Mouse (Mus musculus) midbrain, embryonic 12.5 days (tissue): Measurements from ENCODE around the gene Tmem104. TPM values are rescaled to one million over a fixed set of nuclear protein-coding genes. Genes with fewer than 3 reads are reported as not detected.

ENCODE experiments used
- ATAC-seq: fragments of 200-750 bp; cut with Nextera tagmentation; 2 replicates; pipeline ENCODE4 v1.8.0; 2017; ENCODE audit warnings: low read depth, moderate TSS enrichment, moderate library complexity; ENCODE audit not compliant: low FRiP score
- H3K27ac ChIP-seq: fragments of 300-500 bp; sonication (generic); replicated peaks from 2 replicates; pipeline ENCODE4 v1.5.1; 2016; ENCODE audit warnings: mild to moderate bottlenecking
- H3K27me3 ChIP-seq: fragments of 300-500 bp; sonication (generic); 2 replicates; pipeline ENCODE4 v1.6.1; 2016; ENCODE audit warnings: mild to moderate bottlenecking
- H3K36me3 ChIP-seq: fragments of 300-500 bp; sonication (generic); 2 replicates; pipeline ENCODE4 v1.6.1; 2016
- H3K4me1 ChIP-seq: fragments of 300-500 bp; sonication (generic); 2 replicates; pipeline ENCODE4 v1.6.1; 2016
- H3K4me2 ChIP-seq: fragments of 300-500 bp; sonication (generic); replicated peaks from 2 replicates; pipeline ENCODE4 v1.6.1; 2016; ENCODE audit warnings: mild to moderate bottlenecking, moderate library complexity
- H3K4me3 ChIP-seq: fragments of 300-500 bp; sonication (generic); 2 replicates; pipeline ENCODE4 v1.5.1; 2016; ENCODE audit warnings: mild to moderate bottlenecking
- H3K9ac ChIP-seq: fragments of 300-500 bp; sonication (generic); replicated peaks from 2 replicates; pipeline ENCODE4 v1.6.1; 2016; ENCODE audit warnings: mild to moderate bottlenecking, moderate library complexity
- H3K9me3 ChIP-seq: fragments of 300-500 bp; sonication (generic); 2 replicates; pipeline ENCODE4 v1.6.1; 2016; ENCODE audit warnings: mild to moderate bottlenecking
- WGBS: fragments of 180-500 bp; shearing (Covaris S2); methylation state at CpG from one replicate; pipeline ENCODE4 v1.1.7; 2016; 5-methylcytosine and 5-hydroxymethylcytosine counted together
- polyA plus RNA-seq: library from polyadenylated mRNA; unstranded; fragments of >200 nt; fragmentation: Nextera tagmentation; extraction: Ambion mirVana; gene quantifications from 2 replicates; pipeline ENCODE4 v1.2.1, GENCODE M21; 2016

Gene Tmem104
- polyA plus RNA-seq, 1 experiment from 2014 or later = 9.2 TPM

DNA sequence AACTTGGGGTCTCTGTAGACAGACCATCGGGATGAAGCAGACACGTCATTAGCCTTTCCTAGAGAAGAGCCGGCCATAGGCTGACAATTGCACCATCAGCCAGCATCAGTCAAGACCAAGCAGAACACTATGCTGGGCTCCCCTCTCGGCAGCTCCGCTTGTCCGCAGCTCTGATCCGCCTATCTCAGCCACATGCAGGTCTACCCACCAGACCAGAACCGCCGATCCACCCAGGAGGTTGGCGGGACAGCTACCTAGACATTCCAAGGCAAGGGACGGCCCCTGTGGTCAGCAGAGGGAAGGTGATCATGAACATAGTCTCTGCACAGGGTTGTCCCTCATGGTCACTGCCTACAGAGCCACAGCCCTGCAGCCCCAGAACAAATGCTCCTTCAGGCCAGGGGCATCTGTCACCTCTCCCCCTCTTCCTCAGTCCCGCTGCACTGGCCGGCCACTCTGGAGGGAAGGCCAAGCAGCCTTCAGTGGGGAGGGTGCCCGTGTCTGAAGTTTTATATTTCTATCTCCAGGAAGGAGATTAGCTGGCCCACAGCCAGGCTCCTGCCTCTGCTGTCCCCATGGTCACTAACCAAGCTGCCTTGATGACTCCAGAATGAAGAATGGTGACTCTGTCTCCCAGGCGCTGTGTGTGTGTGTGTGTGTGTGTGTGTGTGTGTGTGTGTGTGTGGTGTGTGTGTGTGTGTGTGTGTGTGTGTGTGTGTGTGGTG, 47.2 kb downstream of the Tmem104 start:
- H3K4me3 ChIP-seq = no peak overlapping the region
- WGBS = 76% methylated on average over 15 of the region's 15 CpGs
- H3K4me2 ChIP-seq = no peak overlapping the region
- H3K9me3 ChIP-seq = no peaks in the 10 kb centered on the region
- no peaks in the 10 kb centered on the region for H3K36me3 ChIP-seq
- peaks cover 56% of the 10 kb centered on the region for H3K4me1 ChIP-seq
- peaks cover 7% of the 10 kb centered on the region; the same call in 1 of the 2 replicates for H3K27me3 ChIP-seq
- peak overlapping the region; percentile 64; the same call in 1 of the 2 replicates for H3K27ac ChIP-seq
- ATAC-seq = no peak
- no peak overlapping the region for H3K9ac ChIP-seq

DNA sequence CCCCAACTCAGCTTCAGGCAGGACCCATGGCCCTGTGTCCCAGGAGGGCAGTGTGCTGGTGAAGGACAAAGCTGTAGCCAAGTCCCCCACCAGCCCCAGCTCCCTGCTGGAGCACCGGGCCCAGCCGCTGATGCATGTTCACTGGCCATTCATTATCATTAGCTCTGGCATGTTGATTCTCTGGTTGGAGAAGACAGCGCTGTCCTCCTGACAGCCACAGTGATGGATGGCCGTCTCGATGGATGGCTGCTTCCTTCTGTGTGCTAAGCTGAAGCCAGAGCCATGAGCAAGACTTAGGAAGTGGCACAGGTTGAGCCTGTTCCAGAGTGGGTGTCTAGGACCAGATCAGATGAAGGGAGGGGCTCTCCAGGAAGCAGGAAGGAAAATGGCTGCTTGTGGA, 49.3 kb downstream of the Tmem104 start:
- Histone ChIP-seq H3K9ac (no peak overlapping the region), H3K27me3 (peaks cover 4% of the 10 kb centered on the region; the same call in 1 of the 2 replicates), H3K27ac (no peak overlapping the region), H3K36me3 (no peaks in the 10 kb centered on the region), H3K9me3 (no peaks in the 10 kb centered on the region), H3K4me1 (peaks cover 47% of the 10 kb centered on the region), H3K4me3 (no peak overlapping the region), H3K4me2 (no peak overlapping the region)
- no peak for ATAC-seq
- 64% methylated on average over 5 of the region's 5 CpGs for WGBS

DNA sequence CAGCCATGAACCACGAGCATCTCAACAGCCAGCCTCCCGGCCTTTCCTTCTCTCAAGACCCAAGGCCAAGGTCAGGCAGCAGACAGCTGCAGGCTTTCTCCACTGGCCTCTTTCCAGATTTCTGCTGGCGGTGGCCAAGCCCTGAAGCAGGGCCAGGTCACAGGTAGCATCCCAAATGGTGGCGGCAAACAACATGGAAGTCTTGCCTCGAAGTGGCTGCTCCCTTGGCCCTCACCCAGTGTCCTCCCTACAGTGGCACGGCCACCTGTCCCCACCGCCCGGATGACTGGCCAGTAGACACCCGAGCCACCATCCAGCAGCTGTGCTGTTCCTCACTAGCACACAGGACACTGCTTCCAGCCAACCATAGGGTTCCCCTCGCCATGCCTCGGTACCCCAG, 54.1 kb downstream of the Tmem104 start:
- H3K36me3 ChIP-seq = peaks cover 14% of the 10 kb centered on the region
- peaks cover 13% of the 10 kb centered on the region for H3K4me1 ChIP-seq
- H3K4me3 ChIP-seq = no peak overlapping the region
- H3K27ac ChIP-seq = no peak overlapping the region
- no peaks in the 10 kb centered on the region for H3K9me3 ChIP-seq
- H3K9ac ChIP-seq = no peak overlapping the region
- H3K27me3 ChIP-seq = peaks cover 11% of the 10 kb centered on the region
- WGBS = 86% methylated on average over 11 of the region's 11 CpGs
- no peak for ATAC-seq
- H3K4me2 ChIP-seq = no peak overlapping the region

DNA sequence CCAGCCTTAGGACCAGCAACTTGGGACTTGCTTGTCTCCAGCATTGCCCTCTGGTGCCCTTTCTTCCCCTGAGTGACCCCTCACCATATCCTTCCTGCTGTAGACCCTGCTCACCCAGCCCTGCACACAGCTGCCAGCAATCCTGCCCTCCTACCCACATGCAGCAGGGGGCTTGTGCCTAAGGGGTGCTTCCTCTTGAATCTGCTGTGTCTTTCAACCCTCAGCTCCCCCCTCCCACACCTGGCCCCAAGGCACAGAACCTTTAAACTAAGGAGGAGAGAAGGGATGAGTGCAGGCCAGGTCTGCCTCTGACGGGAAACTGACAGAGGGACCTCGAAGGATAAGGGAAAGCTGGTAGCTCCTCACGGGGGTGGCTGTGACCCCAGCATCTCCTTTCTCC, 55.5 kb downstream of the Tmem104 start:
- peaks cover 22% of the 10 kb centered on the region for H3K4me1 ChIP-seq
- WGBS = 74% methylated on average over 3 of the region's 3 CpGs
- no peak overlapping the region for H3K27ac ChIP-seq

DNA sequence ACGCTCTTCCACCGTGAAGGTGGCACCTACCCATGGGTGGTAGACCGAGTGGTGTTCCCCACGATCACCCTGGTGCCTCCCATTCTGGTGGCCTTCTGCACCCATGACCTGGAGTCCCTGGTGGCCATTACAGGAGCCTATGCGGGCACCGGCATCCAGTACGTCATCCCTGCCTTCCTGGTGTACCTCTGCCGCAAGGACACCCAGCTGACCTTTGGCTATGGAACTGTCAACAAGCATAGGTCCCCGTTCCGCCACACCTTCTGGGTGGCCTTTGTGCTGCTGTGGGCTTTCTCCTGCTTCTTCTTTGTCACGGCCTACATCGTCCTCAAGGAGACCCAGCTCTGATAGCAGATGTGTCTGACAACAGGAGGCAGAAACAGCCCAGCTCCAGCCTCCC, 56.5 kb downstream of the Tmem104 start:
- Histone ChIP-seq H3K27ac (no peak overlapping the region), H3K4me1 (peaks cover 24% of the 10 kb centered on the region)

More for the DNA sequence above, 55.5 kb downstream of the Tmem104 start:
- no peaks in the 10 kb centered on the region for H3K9me3 ChIP-seq
- H3K4me2 ChIP-seq = no peak overlapping the region
- no peak overlapping the region for H3K9ac ChIP-seq
- no peak overlapping the region for H3K4me3 ChIP-seq
- peaks cover 14% of the 10 kb centered on the region for H3K36me3 ChIP-seq
- peaks cover 25% of the 10 kb centered on the region for H3K27me3 ChIP-seq
- no peak for ATAC-seq

DNA sequence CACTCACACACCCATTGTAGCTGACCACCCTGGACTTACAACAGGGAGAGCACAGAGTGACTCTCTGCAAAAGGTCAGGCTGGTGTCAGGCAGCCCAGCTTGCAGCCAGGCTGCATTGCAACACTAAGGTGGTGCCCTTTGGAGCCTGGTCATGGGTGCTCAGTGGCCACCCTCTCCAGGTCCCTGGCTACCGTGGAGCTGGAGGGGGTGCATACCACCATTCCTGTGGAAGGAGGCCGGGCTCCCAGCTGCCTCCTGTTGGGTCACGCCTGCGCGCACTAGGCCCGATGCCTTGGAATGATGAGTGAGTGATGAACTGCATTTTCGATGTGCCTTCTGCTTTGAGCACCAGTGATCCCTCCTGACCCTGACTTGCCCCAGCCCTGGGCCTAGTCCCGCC, 57.6 kb downstream of the Tmem104 start:
- Histone ChIP-seq H3K27ac (no peak overlapping the region), H3K36me3 (peaks cover 14% of the 10 kb centered on the region), H3K4me2 (no peak overlapping the region), H3K4me3 (no peak overlapping the region), H3K4me1 (peaks cover 29% of the 10 kb centered on the region), H3K27me3 (peaks cover 46% of the 10 kb centered on the region), H3K9ac (no peak overlapping the region), H3K9me3 (no peaks in the 10 kb centered on the region)
- 89% methylated on average over 8 of the region's 8 CpGs for WGBS
- no peak for ATAC-seq

More for the DNA sequence above, 56.5 kb downstream of the Tmem104 start:
- Histone ChIP-seq H3K9me3 (no peaks in the 10 kb centered on the region), H3K4me2 (no peak overlapping the region), H3K4me3 (no peak overlapping the region), H3K27me3 (peaks cover 35% of the 10 kb centered on the region), H3K36me3 (peaks cover 14% of the 10 kb centered on the region), H3K9ac (no peak overlapping the region)
- no peak for ATAC-seq
- WGBS = 89% methylated on average over 12 of the region's 12 CpGs

DNA sequence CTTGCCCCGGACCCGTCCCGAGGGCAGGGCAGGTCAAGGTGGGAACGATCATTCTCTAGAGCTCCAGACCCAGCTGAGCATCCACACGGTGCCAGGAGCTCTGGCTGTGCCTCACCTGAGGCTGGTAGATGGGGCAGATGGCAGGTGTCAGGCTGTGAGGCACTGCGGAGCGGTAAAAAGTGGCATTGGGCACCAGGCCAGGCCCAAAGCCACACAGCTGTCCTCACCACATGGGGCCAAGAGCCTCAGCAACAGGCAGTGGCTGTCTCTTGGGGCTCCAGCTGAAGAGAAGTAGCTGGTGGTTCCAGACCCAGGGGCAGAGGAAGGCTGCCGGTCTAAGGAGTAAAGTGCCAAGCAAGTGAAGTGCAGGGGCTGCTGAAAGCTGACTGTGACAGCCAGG, 59.1 kb downstream of the Tmem104 start:
- H3K4me2 ChIP-seq = no peak overlapping the region
- no peak overlapping the region for H3K27ac ChIP-seq
- H3K4me1 ChIP-seq = peaks cover 39% of the 10 kb centered on the region
- peaks cover 61% of the 10 kb centered on the region for H3K27me3 ChIP-seq
- WGBS = 70% methylated on average over 8 of the region's 8 CpGs
- no peaks in the 10 kb centered on the region for H3K9me3 ChIP-seq
- H3K4me3 ChIP-seq = no peak overlapping the region
- H3K9ac ChIP-seq = no peak overlapping the region
- H3K36me3 ChIP-seq = peaks cover 14% of the 10 kb centered on the region
- no peak for ATAC-seq

DNA sequence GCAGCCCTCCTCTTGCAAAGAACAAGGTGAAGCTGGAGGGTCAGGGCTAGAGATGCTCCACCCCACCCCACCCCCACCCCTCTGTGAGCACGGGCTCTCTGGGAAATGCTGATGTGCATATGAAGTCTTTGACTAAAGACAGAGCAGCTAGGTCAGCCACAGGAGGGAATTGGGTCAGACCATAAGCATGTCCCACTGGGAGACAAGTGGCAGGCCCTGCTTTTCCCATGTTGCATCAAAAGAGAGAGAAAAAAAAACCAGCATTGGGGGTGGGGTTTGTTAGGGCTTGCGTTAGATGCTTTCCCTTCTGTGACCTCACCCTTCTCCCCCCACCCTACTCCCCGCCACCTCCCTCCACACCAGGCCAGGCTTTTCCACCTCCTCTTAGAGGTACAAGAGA, 60.0 kb downstream of the Tmem104 start:
- H3K27ac ChIP-seq = no peak overlapping the region
- WGBS = 26% methylated on average over 3 of the region's 3 CpGs
- H3K9ac ChIP-seq = no peak overlapping the region
- peaks cover 39% of the 10 kb centered on the region for H3K4me1 ChIP-seq
- H3K36me3 ChIP-seq = peaks cover 14% of the 10 kb centered on the region
- H3K27me3 ChIP-seq = peaks cover 70% of the 10 kb centered on the region
- H3K4me2 ChIP-seq = no peak overlapping the region
- H3K9me3 ChIP-seq = no peaks in the 10 kb centered on the region
- ATAC-seq = no peak
- no peak overlapping the region for H3K4me3 ChIP-seq

DNA sequence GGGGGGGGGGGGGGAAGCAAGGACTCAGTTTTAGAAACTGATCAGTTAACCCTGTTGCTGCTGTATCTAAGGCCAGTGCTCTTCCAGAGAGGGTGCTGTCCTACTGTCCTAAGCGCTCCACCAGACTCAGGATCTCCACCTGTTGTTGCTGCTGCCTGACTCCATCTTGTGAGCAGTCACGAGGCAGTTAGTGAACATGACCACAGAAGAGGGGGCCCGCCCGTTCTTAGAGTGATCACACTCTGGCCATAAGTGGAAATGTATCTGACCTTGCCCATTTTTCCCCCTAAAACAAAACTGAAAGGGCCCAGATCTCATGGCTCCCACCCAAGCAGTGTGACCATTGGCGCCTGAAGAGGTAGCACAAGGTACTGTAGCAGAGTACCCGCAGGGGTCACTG, 60.7 kb downstream of the Tmem104 start:
- no peak for ATAC-seq
- peaks cover 77% of the 10 kb centered on the region for H3K27me3 ChIP-seq
- peaks cover 14% of the 10 kb centered on the region for H3K36me3 ChIP-seq
- no peaks in the 10 kb centered on the region for H3K9me3 ChIP-seq
- whole genome bisulfite sequencing = 80% methylated on average over 6 of the region's 6 CpGs
- H3K4me3 ChIP-seq = no peak overlapping the region
- H3K27ac ChIP-seq = no peak overlapping the region
- H3K4me2 ChIP-seq = no peak overlapping the region
- peaks cover 39% of the 10 kb centered on the region for H3K4me1 ChIP-seq
- H3K9ac ChIP-seq = no peak overlapping the region

DNA sequence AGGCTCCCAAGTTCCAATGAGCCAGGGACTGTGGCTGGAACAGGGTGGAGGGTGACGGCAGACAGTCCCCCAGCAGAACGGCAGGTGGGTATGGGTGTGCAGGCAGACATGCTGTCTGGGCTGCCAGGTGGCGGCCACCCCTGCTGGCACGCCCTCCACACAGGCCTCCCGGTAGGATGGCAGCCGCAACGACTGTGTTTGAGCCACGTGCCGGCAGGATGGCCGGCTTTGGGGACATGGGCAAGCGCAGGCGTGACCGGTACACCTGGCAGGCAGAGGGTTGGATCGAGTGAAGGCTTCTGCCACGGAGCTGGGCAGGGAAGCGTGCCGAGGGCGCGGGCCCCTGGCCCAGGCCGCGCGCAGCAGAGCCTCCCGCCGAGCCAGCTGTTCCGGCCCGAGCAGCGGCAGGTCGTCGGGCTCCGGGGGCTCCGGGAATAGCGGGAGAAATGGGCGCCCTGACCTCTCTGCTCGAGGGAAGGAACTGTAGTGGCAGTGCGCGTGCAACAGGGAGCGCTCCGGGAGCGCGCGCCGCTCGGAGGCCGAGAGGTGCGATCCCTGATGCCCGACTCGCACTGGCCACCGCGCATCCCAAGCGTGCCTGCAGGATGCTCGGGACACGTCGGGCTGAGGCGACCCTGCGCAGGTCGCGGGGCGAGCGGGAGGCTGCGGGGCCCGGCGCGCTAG, 62.6 kb downstream of the Tmem104 start:
- H3K9ac ChIP-seq = peak overlapping the region; percentile 56
- H3K4me1 ChIP-seq = peaks cover 39% of the 10 kb centered on the region
- H3K27me3 ChIP-seq = peaks cover 96% of the 10 kb centered on the region
- ATAC-seq = peak; percentile 38; the same call in 1 of the 2 replicates
- H3K9me3 ChIP-seq = no peaks in the 10 kb centered on the region
- peaks cover 4% of the 10 kb centered on the region; the same call in 1 of the 2 replicates for H3K36me3 ChIP-seq
- 2% methylated on average over 62 of the region's 63 CpGs for WGBS
- H3K27ac ChIP-seq = no peak overlapping the region
- peak overlapping the region; percentile 52 for H3K4me3 ChIP-seq
- H3K4me2 ChIP-seq = peak overlapping the region; percentile 92

DNA sequence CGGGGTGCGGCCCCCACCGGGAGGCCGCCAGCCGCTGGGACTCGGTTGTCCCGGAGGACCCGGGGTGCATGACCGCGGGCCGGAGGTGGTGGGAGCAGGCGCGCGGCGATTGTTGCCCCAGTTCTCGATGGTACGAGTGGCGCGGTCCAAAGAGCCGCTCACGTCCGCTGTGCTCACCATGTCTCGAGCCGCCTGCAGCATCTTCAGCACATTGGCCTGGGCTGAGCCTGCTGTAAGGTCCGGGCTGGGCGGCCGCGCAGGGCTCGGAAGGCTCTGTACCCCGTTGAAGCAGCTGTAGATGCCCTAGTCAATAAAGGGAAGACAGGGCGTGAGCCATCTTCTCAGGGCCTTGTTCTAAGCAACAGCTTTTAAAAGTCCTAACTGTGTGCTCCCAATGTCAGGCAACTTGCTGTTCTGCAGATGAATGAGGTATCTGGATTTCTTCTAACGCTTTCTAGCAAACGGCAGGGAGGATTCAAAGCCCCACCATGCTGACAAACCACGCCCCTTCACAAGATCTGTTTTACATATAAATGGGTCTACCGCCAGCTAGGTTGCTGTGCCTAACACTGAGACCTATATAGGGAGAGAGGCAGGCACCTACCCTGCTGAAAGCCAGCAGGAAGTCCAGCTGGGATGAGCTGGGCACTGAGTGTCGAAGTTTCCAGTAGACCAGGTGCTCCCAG, 63.3 kb downstream of the Tmem104 start:
- Histone ChIP-seq H3K36me3 (0 out of 2 replicates have a peak, but pooled peaks cover under 1% of the 10 kb centered on the region), H3K4me1 (peaks cover 36% of the 10 kb centered on the region), H3K9me3 (no peaks in the 10 kb centered on the region), H3K9ac (peak overlapping the region; percentile 56), H3K27me3 (peaks cover 99% of the 10 kb centered on the region), H3K4me2 (peak overlapping the region; percentile 92), H3K4me3 (peak overlapping the region; percentile 52), H3K27ac (no peak overlapping the region)
- under 1% methylated on average over 36 of the region's 36 CpGs for WGBS
- ATAC-seq = no peak

DNA sequence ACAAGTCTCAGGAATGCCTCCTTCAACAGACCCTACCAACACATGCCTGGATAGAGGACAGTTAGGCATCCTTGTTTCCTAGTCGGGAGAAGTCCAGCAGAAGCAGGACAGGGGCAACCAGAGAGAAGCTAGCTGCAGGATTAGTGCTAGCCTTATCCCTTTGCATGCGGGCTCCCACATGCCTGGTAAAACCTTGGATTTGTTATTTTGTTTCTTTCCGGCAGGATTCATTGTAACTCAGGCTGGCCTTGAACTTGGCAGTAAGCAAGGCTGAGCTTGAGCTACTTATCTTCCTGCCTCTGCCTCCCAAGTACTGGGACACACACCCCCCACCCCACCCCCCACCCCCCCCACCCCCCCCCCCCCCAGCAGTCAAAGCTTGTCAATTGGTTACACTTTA, 64.0 kb downstream of the Tmem104 start:
- Histone ChIP-seq H3K4me2 (0 out of 2 replicates have a peak overlapping the region, but pooled peaks have one; percentile 92), H3K36me3 (no peaks in the 10 kb centered on the region), H3K9me3 (no peaks in the 10 kb centered on the region), H3K4me3 (no peak overlapping the region), H3K27me3 (peaks cover 100% of the 10 kb centered on the region), H3K27ac (no peak overlapping the region), H3K4me1 (peaks cover 32% of the 10 kb centered on the region), H3K9ac (no peak overlapping the region)
- no peak for ATAC-seq
- 52% methylated on average over 3 of the region's 3 CpGs for WGBS
